Mouse (Mus musculus): ENCODE results near the gene Slc22a23. TPM values are rescaled to one million over a fixed set of nuclear protein-coding genes. Genes with fewer than 3 reads are reported as not detected.
A peak's percentile ranks its signal among the peaks of the same experiment; 100 is the strongest.

The Slc22a23 gene
- polyA plus RNA-seq, 1 experiment from 2014 or later, result 18.1 TPM

- Histone ChIP-seq H3K27me3 (replicated peaks) (no peaks in the 10 kb centered on the region), H3K4me3 (no peak overlapping the region), H3K9me3 (no peaks in the 10 kb centered on the region), H3K27ac (no peak overlapping the region), H3K4me2 (no peak overlapping the region), H3K36me3 (replicated peaks) (no peaks in the 10 kb centered on the region), H3K9ac (no peak overlapping the region), H3K4me1 (0 out of 2 replicates have a peak, but pooled peaks cover 3% of the 10 kb centered on the region)
- no peak for ATAC-seq (replicated peaks)
- WGBS, result 88% methylated on average over 3 of the region's 3 CpGs
Measured at GRCm38 (mm10) chr13:34308604-34308927, 36.4 kb downstream of the Slc22a23 start.

- 66% methylated on average over 7 of the region's 7 CpGs for WGBS
- Histone ChIP-seq H3K4me3 (no peak overlapping the region), H3K9ac (no peak overlapping the region), H3K27ac (no peak overlapping the region), H3K36me3 (replicated peaks) (no peaks in the 10 kb centered on the region), H3K9me3 (no peaks in the 10 kb centered on the region), H3K4me2 (no peak overlapping the region), H3K27me3 (replicated peaks) (no peaks in the 10 kb centered on the region), H3K4me1 (0 out of 2 replicates have a peak, but pooled peaks cover 3% of the 10 kb centered on the region)
- no peak for ATAC-seq (replicated peaks)
Measured at GRCm38 (mm10) chr13:34307696-34308603, 37.0 kb downstream of the Slc22a23 start.

- H3K4me2 ChIP-seq, result no peak overlapping the region
- WGBS, result 90% methylated on average over 2 of the region's 2 CpGs
- H3K27ac ChIP-seq, result no peak overlapping the region
- no peak for ATAC-seq (replicated peaks)
- no peaks in the 10 kb centered on the region for H3K9me3 ChIP-seq
- no peak overlapping the region for H3K4me3 ChIP-seq
- peaks cover 10% of the 10 kb centered on the region; the same call in 1 of the 2 replicates for H3K4me1 ChIP-seq
- no peaks in the 10 kb centered on the region for H3K36me3 ChIP-seq (replicated peaks)
- no peak overlapping the region for H3K9ac ChIP-seq
- no peaks in the 10 kb centered on the region for H3K27me3 ChIP-seq (replicated peaks)
Measured at GRCm38 (mm10) chr13:34305964-34306671, 38.9 kb downstream of the Slc22a23 start.

- no peaks in the 10 kb centered on the region for H3K27me3 ChIP-seq (replicated peaks)
- H3K4me3 ChIP-seq, result no peak overlapping the region
- no peak overlapping the region for H3K27ac ChIP-seq
- H3K9me3 ChIP-seq, result no peaks in the 10 kb centered on the region
- no peak overlapping the region for H3K4me2 ChIP-seq
- H3K4me1 ChIP-seq, result peaks cover 10% of the 10 kb centered on the region; the same call in 1 of the 2 replicates
- no peak overlapping the region for H3K9ac ChIP-seq
- WGBS, result 91% methylated on average over 3 of the region's 3 CpGs
- ATAC-seq (replicated peaks), result no peak
- no peaks in the 10 kb centered on the region for H3K36me3 ChIP-seq (replicated peaks)
Measured at GRCm38 (mm10) chr13:34304896-34305295, 40.1 kb downstream of the Slc22a23 start.

- peaks cover 6% of the 10 kb centered on the region; the same call in 1 of the 2 replicates for H3K36me3 ChIP-seq (replicated peaks)
- H3K4me1 ChIP-seq, result peaks cover 10% of the 10 kb centered on the region; the same call in 1 of the 2 replicates
- H3K27me3 ChIP-seq (replicated peaks), result no peaks in the 10 kb centered on the region
- no peak overlapping the region for H3K9ac ChIP-seq
- no peak overlapping the region for H3K4me2 ChIP-seq
- no peak for ATAC-seq (replicated peaks)
- 64% methylated on average over 6 of the region's 6 CpGs for WGBS
- H3K9me3 ChIP-seq, result no peaks in the 10 kb centered on the region
- H3K4me3 ChIP-seq, result no peak overlapping the region
- no peak overlapping the region for H3K27ac ChIP-seq
Measured at GRCm38 (mm10) chr13:34303386-34304016, 41.5 kb downstream of the Slc22a23 start.

- peak; percentile 71 for ATAC-seq (replicated peaks)
- Histone ChIP-seq H3K9ac (no peak overlapping the region), H3K4me1 (peaks cover 10% of the 10 kb centered on the region; the same call in 1 of the 2 replicates), H3K4me3 (no peak overlapping the region), H3K27ac (peak overlapping the region; percentile 50; the same call in 1 of the 2 replicates), H3K36me3 (replicated peaks) (peaks cover 11% of the 10 kb centered on the region; the same call in 1 of the 2 replicates), H3K27me3 (replicated peaks) (no peaks in the 10 kb centered on the region), H3K4me2 (no peak overlapping the region), H3K9me3 (no peaks in the 10 kb centered on the region)
- WGBS, result 32% methylated on average over 3 of the region's 3 CpGs
Measured at GRCm38 (mm10) chr13:34301585-34301984, 43.4 kb downstream of the Slc22a23 start.

- Histone ChIP-seq H3K27me3 (replicated peaks) (no peaks in the 10 kb centered on the region), H3K36me3 (replicated peaks) (peaks cover 11% of the 10 kb centered on the region; the same call in 1 of the 2 replicates), H3K4me1 (peaks cover 10% of the 10 kb centered on the region; the same call in 1 of the 2 replicates), H3K4me3 (no peak overlapping the region), H3K9ac (no peak overlapping the region), H3K4me2 (no peak overlapping the region), H3K9me3 (no peaks in the 10 kb centered on the region), H3K27ac (no peak overlapping the region)
- 93% methylated on average over 7 of the region's 7 CpGs for WGBS
- no peak for ATAC-seq (replicated peaks)
Measured at GRCm38 (mm10) chr13:34299351-34300333, 45.3 kb downstream of the Slc22a23 start.

GRCm38 (mm10) chr13:34298674-34299073, 46.3 kb downstream of the Slc22a23 start:
- ATAC-seq (replicated peaks), result no peak

GRCm38 (mm10) chr13:34298061-34298460, 46.9 kb downstream of the Slc22a23 start:
- 95% methylated on average over 6 of the region's 6 CpGs for WGBS
- H3K4me1 ChIP-seq, result peaks cover 10% of the 10 kb centered on the region; the same call in 1 of the 2 replicates
- no peak for ATAC-seq (replicated peaks)
- H3K27ac ChIP-seq, result no peak overlapping the region
- H3K36me3 ChIP-seq (replicated peaks), result peaks cover 11% of the 10 kb centered on the region; the same call in 1 of the 2 replicates
- no peaks in the 10 kb centered on the region for H3K27me3 ChIP-seq (replicated peaks)
- H3K4me3 ChIP-seq, result no peak overlapping the region
- H3K9me3 ChIP-seq, result no peaks in the 10 kb centered on the region
- H3K4me2 ChIP-seq, result no peak overlapping the region
- H3K9ac ChIP-seq, result no peak overlapping the region

More at GRCm38 (mm10) chr13:34298674-34299073, 46.3 kb downstream of the Slc22a23 start:
- peaks cover 10% of the 10 kb centered on the region; the same call in 1 of the 2 replicates for H3K4me1 ChIP-seq
- peaks cover 11% of the 10 kb centered on the region; the same call in 1 of the 2 replicates for H3K36me3 ChIP-seq (replicated peaks)
- H3K27me3 ChIP-seq (replicated peaks), result no peaks in the 10 kb centered on the region
- H3K4me3 ChIP-seq, result no peak overlapping the region
- no peak overlapping the region for H3K27ac ChIP-seq
- no peak overlapping the region for H3K4me2 ChIP-seq
- no peak overlapping the region for H3K9ac ChIP-seq
- WGBS, result 97% methylated on average over 5 of the region's 5 CpGs
- no peaks in the 10 kb centered on the region for H3K9me3 ChIP-seq

GRCm38 (mm10) chr13:34295787-34296435, 49.1 kb downstream of the Slc22a23 start:
- ATAC-seq (replicated peaks), result no peak
- H3K4me2 ChIP-seq, result no peak overlapping the region

More at GRCm38 (mm10) chr13:34295787-34296435, 49.1 kb downstream of the Slc22a23 start:
- no peaks in the 10 kb centered on the region for H3K9me3 ChIP-seq
- H3K9ac ChIP-seq, result no peak overlapping the region
- no peaks in the 10 kb centered on the region for H3K4me1 ChIP-seq
- H3K27ac ChIP-seq, result no peak overlapping the region
- no peak overlapping the region for H3K4me3 ChIP-seq
- peaks cover 11% of the 10 kb centered on the region; the same call in 1 of the 2 replicates for H3K36me3 ChIP-seq (replicated peaks)
- 94% methylated on average over 12 of the region's 12 CpGs for WGBS
- no peaks in the 10 kb centered on the region for H3K27me3 ChIP-seq (replicated peaks)

All from midbrain, embryonic 15.5 days (tissue).